Mouse (Mus musculus): ENCODE measurements at regions not wholly inside any gene's neighbourhood (a gene's known extent, or its start where the extent isn't known, plus 50 kb on each side); places are given as distances from the start of the nearest gene placed in this dataset.
A peak's percentile ranks its signal among the peaks of the same experiment; 100 is the strongest.

GRCm38 (mm10) chr2:75220775-75221359 lies 395.3 kb downstream of the Mtx2 start:
- Histone ChIP-seq H3K27ac (ENCODE audit: insufficient read depth, low read length) (no peak overlapping the region), H3K4me3 (ENCODE audit: insufficient read depth, low read length) (no peak overlapping the region), H3K4me1 (ENCODE audit: control insufficient read depth, insufficient read depth, low read length) (no peaks in the 10 kb centered on the region; the same call in 1 of the 2 replicates)
- TF ChIP-seq POLR2A (IDR thresholded peaks at IDR 0.05; ENCODE audit: extremely low read depth, insufficient read depth, low read length) (no peak), CTCF (IDR thresholded peaks at IDR 0.05; ENCODE audit: extremely low read depth, insufficient read depth, low read length) (no peak)

- no peak overlapping the region for H3K27ac ChIP-seq (ENCODE audit: insufficient read depth, low read length)
- no peaks in the 10 kb centered on the region; the same call in 1 of the 2 replicates for H3K4me1 ChIP-seq (ENCODE audit: control insufficient read depth, insufficient read depth, low read length)
- no peak overlapping the region for H3K4me3 ChIP-seq (ENCODE audit: insufficient read depth, low read length)
- no peak for TF ChIP-seq CTCF (IDR thresholded peaks at IDR 0.05; ENCODE audit: extremely low read depth, insufficient read depth, low read length)
- TF ChIP-seq POLR2A (IDR thresholded peaks at IDR 0.05; ENCODE audit: extremely low read depth, insufficient read depth, low read length): no peak
Observed at GRCm38 (mm10) chr2:75224443-75224842, 398.8 kb downstream of the Mtx2 start.

- Histone ChIP-seq H3K27ac (ENCODE audit: insufficient read depth, low read length) (no peak overlapping the region), H3K4me3 (ENCODE audit: insufficient read depth, low read length) (no peak overlapping the region), H3K4me1 (ENCODE audit: control insufficient read depth, insufficient read depth, low read length) (peaks cover 8% of the 10 kb centered on the region)
- no peak for TF ChIP-seq POLR2A (IDR thresholded peaks at IDR 0.05; ENCODE audit: extremely low read depth, insufficient read depth, low read length)
- TF ChIP-seq CTCF (IDR thresholded peaks at IDR 0.05; ENCODE audit: extremely low read depth, insufficient read depth, low read length): no peak
Observed at GRCm38 (mm10) chr2:75240976-75241375, 415.4 kb downstream of the Mtx2 start.

- Histone ChIP-seq H3K4me3 (ENCODE audit: insufficient read depth, low read length) (no peak overlapping the region), H3K4me1 (ENCODE audit: control insufficient read depth, insufficient read depth, low read length) (peaks cover 8% of the 10 kb centered on the region), H3K27ac (ENCODE audit: insufficient read depth, low read length) (0 out of 2 replicates have a peak overlapping the region, but pooled peaks have one; percentile 74)
- no peak for TF ChIP-seq POLR2A (IDR thresholded peaks at IDR 0.05; ENCODE audit: extremely low read depth, insufficient read depth, low read length)
Observed at GRCm38 (mm10) chr2:75244311-75245033, 414.6 kb upstream of the Hnrnpa3 start.

GRCm38 (mm10) chr2:75245256-75245655 lies 413.8 kb upstream of the Hnrnpa3 start:
- no peak overlapping the region for H3K4me3 ChIP-seq (ENCODE audit: insufficient read depth, low read length)
- TF ChIP-seq POLR2A (IDR thresholded peaks at IDR 0.05; ENCODE audit: extremely low read depth, insufficient read depth, low read length): no peak
- TF ChIP-seq CTCF (IDR thresholded peaks at IDR 0.05; ENCODE audit: extremely low read depth, insufficient read depth, low read length): no peak
- H3K27ac ChIP-seq (ENCODE audit: insufficient read depth, low read length): no peak overlapping the region
- H3K4me1 ChIP-seq (ENCODE audit: control insufficient read depth, insufficient read depth, low read length): peaks cover 8% of the 10 kb centered on the region

- TF ChIP-seq POLR2A (IDR thresholded peaks at IDR 0.05; ENCODE audit: extremely low read depth, insufficient read depth, low read length) (no peak), CTCF (IDR thresholded peaks at IDR 0.05; ENCODE audit: extremely low read depth, insufficient read depth, low read length) (no peak)
- Histone ChIP-seq H3K4me1 (ENCODE audit: control insufficient read depth, insufficient read depth, low read length) (peaks cover 8% of the 10 kb centered on the region), H3K27ac (ENCODE audit: insufficient read depth, low read length) (no peak overlapping the region), H3K4me3 (ENCODE audit: insufficient read depth, low read length) (no peak overlapping the region)
Observed at GRCm38 (mm10) chr2:75245662-75246061, 413.4 kb upstream of the Hnrnpa3 start.

GRCm38 (mm10) chr2:75246082-75246743 lies 412.8 kb upstream of the Hnrnpa3 start:
- Histone ChIP-seq H3K4me3 (ENCODE audit: insufficient read depth, low read length) (no peak overlapping the region), H3K27ac (ENCODE audit: insufficient read depth, low read length) (no peak overlapping the region), H3K4me1 (ENCODE audit: control insufficient read depth, insufficient read depth, low read length) (peaks cover 8% of the 10 kb centered on the region)
- no peak for TF ChIP-seq POLR2A (IDR thresholded peaks at IDR 0.05; ENCODE audit: extremely low read depth, insufficient read depth, low read length)
- TF ChIP-seq CTCF (IDR thresholded peaks at IDR 0.05; ENCODE audit: extremely low read depth, insufficient read depth, low read length): no peak

- Histone ChIP-seq H3K4me3 (ENCODE audit: insufficient read depth, low read length) (no peak overlapping the region), H3K4me1 (ENCODE audit: control insufficient read depth, insufficient read depth, low read length) (peaks cover 8% of the 10 kb centered on the region), H3K27ac (ENCODE audit: insufficient read depth, low read length) (no peak overlapping the region)
- TF ChIP-seq CTCF (IDR thresholded peaks at IDR 0.05; ENCODE audit: extremely low read depth, insufficient read depth, low read length) (no peak), POLR2A (IDR thresholded peaks at IDR 0.05; ENCODE audit: extremely low read depth, insufficient read depth, low read length) (no peak)
Observed at GRCm38 (mm10) chr2:75248251-75248650, 410.8 kb upstream of the Hnrnpa3 start.

- no peak overlapping the region for H3K27ac ChIP-seq (ENCODE audit: insufficient read depth, low read length)
- 0 out of 2 replicates have a peak, but pooled peaks cover 1% of the 10 kb centered on the region for H3K4me1 ChIP-seq (ENCODE audit: control insufficient read depth, insufficient read depth, low read length)
- TF ChIP-seq POLR2A (IDR thresholded peaks at IDR 0.05; ENCODE audit: extremely low read depth, insufficient read depth, low read length): no peak
- TF ChIP-seq CTCF (IDR thresholded peaks at IDR 0.05; ENCODE audit: extremely low read depth, insufficient read depth, low read length): no peak
- H3K4me3 ChIP-seq (ENCODE audit: insufficient read depth, low read length): no peak overlapping the region
Observed at GRCm38 (mm10) chr2:75250507-75250906, 408.6 kb upstream of the Hnrnpa3 start.
